Mouse (Mus musculus): ENCODE data around the gene Aplf.

Gene Aplf

GRCm38 (mm10) chr6:87623151-87623550 is 48.8 kb downstream of the Aplf start:
- no peak for DNase-seq

- DNase-seq = no peak
Observed at GRCm38 (mm10) chr6:87621281-87621680, 50.7 kb downstream of the Aplf start.

- DNase-seq = no peak
Observed at GRCm38 (mm10) chr6:87618021-87618420, 54.0 kb downstream of the Aplf start.

- no peak for DNase-seq
Observed at GRCm38 (mm10) chr6:87615696-87616083, 56.3 kb downstream of the Aplf start.

- peak; percentile 36 to 57 for DNase-seq
Observed at GRCm38 (mm10) chr6:87614794-87615695, 56.9 kb downstream of the Aplf start.

- DNase-seq = no peak
Observed at GRCm38 (mm10) chr6:87599825-87600224, 72.2 kb downstream of the Aplf start.

- no peak for DNase-seq
Observed at GRCm38 (mm10) chr6:87597116-87597833, 74.7 kb downstream of the Aplf start.

GRCm38 (mm10) chr6:87594188-87594587 is 77.8 kb downstream of the Aplf start:
- DNase-seq = no peak

GRCm38 (mm10) chr6:87590394-87591281 is 81.4 kb downstream of the Aplf start, which contains the start of gene Prokr1:
Gene Prokr1 (minus strand): TSS chr6:87590743.
- peak in 1 of 2 experiments; percentile 18 for DNase-seq

- DNase-seq = no peak
Observed at GRCm38 (mm10) chr6:87589718-87590393, 82.1 kb downstream of the Aplf start.

- DNase-seq = no peak
Observed at GRCm38 (mm10) chr6:87583991-87584390, 88.0 kb downstream of the Aplf start.

GRCm38 (mm10) chr6:87583183-87583611 is 88.8 kb downstream of the Aplf start:
- no peak for DNase-seq

- DNase-seq = no peak
Observed at GRCm38 (mm10) chr6:87582456-87582855, 89.5 kb downstream of the Aplf start.

GRCm38 (mm10) chr6:87581581-87581980 is 90.4 kb downstream of the Aplf start:
- DNase-seq = no peak

GRCm38 (mm10) chr6:87581071-87581470 is 90.9 kb downstream of the Aplf start:
- DNase-seq = no peak
